Mouse (Mus musculus): ENCODE results near the gene Ccdc177.

Gene Ccdc177

DNA sequence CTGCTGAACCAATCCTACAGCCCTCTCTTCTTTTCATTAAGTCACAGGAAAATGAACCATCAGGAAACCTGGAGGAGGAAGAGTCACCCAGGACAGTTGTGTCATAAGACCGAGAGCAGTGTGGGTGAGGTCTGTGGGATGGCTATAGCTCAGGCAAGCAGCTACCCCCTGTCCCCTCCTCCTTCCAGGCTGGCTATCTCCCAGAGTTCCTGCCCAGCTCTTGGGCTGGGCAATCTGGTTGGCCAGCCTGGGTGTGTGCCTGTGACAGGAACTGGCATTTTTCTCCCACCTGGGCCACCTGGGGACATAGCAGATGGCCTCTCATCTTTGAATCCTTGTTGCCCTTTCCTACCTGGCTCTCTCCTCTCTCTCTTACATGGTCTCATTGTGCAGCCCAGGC is 23.4 kb upstream of the Ccdc177 start:
- peak; percentile 30 for DNase-seq

DNA sequence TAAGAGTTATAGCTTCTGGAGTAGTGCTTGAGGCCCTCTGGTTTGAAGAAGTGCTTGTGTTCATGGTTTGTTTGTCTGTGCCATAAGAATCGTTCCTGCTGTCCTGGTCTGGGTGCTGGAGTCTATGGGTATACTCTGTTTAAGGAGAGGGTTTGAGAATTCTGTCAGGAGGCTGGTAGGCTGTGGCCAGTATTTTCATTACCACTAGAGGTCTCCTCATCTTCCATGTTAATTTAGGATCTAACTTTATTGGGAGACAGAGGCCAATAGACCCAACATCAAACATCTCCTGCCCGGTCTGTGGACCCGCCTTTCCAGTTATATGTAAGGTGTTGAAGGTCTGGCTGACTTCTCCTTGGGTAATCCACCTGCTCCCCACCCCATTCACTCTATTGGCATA is 22.4 kb upstream of the Ccdc177 start:
- no peak for DNase-seq

DNA sequence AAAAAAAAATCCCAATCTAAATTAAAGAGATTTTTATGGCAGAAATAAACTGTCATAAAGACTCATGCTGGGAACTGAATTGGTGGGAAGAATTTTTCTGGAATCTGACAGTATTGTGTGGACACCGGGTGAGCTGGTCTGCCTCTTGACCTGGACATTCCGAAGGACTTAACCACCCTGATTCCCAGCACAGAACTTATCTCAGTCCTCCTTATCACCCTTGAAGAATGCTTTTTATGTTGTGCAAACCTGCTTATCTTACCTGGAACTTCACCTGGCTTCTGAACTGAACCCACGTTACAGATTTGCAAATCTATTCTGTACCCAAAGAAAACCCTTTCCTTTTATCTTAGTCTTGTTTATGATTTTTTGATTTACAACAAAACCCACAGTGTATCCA is 21.7 kb upstream of the Ccdc177 start:
- no peak for DNase-seq

DNA sequence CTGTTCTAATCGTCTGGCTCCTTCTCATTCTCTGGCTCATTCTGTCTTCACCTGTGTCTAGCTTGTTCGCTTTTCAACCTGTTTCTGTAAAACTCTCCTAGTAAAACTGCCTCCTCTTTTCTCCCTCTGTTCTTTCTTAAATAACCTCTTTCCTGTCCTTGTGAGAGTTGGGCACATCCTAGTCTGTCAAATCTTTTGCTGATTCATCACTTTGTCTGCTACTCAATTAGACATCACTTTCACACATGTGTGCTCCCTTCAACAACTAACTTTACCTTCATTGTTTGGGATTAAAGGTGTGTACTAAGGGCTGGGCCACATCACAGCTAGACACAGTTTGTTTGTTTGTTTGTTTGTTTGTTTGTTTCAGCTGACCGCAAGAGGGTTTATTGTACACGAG is 19.3 kb upstream of the Ccdc177 start:
- DNase-seq, result no peak

GRCm38 (mm10) chr12:80778188-80778936 is 17.9 kb upstream of the Ccdc177 start:
- peak; percentile 97 for DNase-seq

DNA sequence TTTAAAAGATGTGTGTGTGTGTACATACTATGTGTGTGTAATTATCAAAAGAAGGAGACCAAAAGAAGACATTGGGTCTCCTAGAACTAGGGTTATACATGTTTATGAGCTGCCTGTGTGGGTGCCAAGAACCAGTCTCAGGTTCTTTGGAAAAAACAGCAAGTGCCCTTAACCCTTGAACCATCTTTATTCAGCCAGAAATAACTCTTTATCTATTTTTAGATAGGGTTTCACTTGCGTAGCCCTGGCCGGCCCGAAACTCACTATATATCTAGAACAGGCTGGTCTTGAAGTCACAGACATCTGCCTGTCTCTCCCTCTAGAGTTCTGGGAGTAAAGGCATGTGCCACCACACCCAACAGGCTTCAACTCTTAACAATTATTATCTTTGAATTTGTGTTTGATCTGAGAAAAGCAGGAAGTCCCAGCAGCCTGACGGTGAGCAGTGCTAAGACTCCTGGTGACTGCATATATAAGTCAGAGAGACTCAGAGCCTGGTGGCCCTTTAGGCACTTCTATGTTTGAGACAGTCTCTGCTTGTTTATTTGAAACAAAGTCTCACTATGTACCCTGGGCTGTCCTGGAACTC is 15.7 kb upstream of the Ccdc177 start:
- peak; percentile 57 for DNase-seq

- DNase-seq, result no peak
These were observed 14.3 kb upstream of the Ccdc177 start for GRCm38 (mm10) chr12:80774786-80775185.

DNA sequence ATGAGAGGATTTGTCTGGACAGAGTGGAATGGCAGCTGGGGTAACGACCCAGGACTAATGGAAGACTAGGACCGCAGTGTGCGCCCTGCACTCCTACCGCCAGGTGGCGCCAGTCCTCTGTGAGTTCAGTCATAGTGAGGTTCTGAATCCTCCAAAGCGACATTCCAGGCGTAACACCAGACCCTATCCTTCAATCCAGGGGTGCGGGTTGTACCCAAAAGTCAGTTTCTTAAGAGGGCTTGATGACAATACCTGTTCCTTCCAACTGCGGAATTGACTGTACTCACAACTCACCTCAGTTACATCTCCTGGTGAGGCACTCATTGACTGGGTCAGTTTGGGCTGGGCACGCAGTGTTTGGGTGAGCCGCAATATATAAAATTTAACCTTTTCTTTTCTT is 9.2 kb upstream of the Ccdc177 start:
- DNase-seq, result peak; percentile 89

- DNase-seq, result no peak
These were observed 3.6 kb upstream of the Ccdc177 start for GRCm38 (mm10) chr12:80764116-80764515.

GRCm38 (mm10) chr12:80762982-80763381 is 2.5 kb upstream of the Ccdc177 start:
- no peak for DNase-seq

DNA sequence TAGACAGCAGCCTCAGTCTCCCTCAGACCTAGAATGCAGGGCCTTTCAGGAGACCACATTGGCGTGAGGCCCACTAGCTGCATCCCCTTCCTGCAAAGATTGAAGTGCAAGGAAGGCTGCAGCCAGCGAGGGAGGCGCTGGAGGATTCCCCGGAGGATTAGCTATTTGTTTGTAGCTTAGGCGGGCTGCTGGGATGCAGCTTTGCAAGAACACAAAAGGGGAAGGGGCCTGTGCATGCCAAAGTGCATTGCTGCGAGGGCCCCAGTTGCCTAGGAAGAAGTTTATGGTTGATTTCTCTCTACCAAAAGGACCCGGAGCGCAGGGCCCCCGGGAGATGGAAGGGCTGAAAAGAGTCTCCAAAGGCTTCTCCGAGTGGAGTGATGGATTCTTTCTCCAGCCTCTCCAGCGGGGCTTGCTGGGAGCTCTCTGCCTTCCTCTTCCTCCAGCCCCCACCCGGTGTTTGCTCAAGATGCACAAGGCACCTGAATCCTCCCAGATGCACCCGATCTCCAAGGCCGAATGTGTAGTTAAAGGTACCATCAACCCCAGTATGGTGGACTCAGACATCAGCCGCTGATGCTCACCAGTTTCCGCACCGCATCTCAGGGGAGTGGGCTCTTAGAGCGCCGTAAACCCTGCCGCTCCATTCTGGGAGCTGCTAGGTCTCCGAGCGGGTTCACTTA is 633 bp downstream of the Ccdc177 start:
- no peak for DNase-seq

GRCm38 (mm10) chr12:80759387-80759712 is 1.1 kb downstream of the Ccdc177 start:
- DNase-seq, result no peak

DNA sequence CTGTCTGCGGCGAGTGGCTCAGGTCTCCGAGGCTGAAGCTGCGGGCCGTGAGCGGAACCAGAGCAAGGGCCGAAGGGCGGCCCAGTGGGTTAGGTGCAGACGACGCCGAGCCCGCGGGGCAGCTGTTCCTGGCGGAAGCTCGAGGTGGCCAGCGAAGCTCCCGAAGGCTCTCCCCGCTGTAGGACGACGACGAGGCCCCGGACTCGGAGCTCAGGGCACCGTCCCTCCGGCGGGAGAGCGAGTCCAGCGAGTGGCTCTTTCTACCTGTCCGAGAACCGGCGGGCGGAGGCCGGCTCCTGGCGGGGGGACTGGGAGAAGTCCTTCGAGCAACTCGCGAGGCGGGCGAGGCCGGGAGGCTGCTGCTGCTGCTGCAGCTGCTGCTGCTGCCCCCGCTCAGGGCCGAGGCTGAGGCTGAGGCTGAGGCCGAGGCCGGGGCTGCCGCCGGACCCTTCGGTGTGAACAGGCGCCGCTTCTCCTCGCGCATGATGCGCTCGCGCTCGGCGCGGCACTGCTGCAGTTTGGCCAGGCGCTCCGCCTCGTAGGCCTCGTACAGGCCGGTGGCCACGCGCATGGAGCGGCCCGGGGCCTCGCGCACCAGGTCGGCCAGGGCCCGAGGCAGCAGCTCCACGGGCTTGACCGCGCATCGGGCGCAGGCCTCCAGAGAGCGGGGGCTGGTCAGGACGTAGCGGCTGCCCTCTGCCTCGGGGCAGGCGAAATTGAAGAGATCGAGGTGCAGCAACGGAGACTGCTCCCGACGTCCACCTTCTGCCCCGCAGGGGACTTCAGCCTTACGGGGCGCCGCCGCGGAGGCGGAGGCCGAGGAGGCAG is 1.7 kb downstream of the Ccdc177 start:
- DNase-seq, result peak; percentile 23

- peak; percentile 49 for DNase-seq
These were observed 2.5 kb downstream of the Ccdc177 start for GRCm38 (mm10) chr12:80757751-80758558.

GRCm38 (mm10) chr12:80751556-80751955 is 8.9 kb downstream of the Ccdc177 start:
- DNase-seq, result no peak

DNA sequence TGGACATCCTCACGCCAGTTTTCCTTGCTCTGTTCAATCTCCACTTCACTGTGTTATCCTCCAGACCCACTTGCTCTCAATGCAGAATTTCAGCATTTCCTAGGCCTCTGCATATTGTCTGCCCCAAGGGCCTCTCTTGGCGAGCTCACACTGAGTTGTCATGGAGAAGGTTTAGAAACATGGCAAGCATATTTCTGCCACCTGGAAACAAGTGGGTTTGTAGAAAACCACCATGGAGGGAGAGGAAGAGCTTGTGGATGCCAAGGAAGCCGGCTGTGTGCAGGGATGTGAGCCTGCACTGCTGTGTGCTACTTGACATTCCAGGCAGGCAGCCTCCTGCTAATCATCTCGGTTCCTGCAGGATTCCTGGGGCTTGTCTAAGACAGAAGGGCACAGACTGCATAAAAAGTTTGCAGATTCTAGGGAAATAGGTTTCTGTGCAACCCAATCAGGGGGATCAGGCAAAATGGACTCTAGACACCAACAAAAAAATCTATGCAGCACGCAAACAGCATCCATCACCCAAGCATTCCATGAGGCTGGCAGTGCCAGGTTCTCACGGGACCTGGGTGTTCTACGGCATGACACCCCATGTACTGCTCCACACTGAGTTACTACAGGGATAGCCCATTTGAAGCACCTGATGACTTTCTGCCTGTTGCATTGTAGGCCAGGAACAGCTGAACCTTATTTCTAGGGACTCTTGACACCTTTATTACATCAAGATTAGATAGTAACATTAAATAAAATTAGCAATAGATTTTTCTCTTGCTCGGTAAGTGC is 14.3 kb downstream of the Ccdc177 start:
- DNase-seq, result no peak

DNA sequence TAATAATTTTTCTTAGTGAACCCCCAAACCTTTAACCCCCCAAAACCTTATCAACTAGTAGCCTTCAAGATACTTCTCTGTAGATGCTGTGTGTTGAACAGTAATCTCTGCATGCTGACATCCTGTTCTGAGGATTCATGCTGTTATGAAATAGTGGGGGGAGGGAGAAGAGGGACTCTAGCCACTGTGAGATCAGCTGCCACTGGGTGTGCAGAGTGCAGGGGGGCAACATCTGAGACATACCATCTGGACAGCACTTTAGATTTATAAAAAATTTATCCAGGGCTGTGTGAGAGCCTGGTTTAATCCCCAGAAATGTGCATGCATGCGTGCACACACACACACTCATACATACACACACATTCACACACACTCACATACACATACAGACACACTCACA is 15.9 kb downstream of the Ccdc177 start:
- DNase-seq, result no peak

DNA sequence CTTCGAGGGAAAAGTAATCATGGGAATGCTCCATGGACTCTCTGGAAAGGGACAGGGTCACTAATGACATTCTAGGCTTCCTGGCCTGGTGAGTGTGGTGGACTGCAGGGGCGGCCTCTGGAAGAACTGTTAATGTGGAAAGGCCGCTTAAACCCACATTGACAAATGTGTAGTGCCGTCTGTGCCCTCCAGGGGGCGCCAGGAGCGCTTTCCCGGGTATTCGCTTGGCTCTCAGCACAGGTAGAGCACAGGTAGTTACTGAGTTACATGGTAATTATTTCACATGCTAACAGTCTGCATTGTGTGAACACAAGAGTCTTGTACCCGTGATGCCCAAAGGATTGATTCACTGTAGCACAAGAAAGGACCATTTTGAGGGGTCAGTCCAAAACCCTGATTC is 21.0 kb downstream of the Ccdc177 start:
- peak; percentile 41 for DNase-seq

DNA sequence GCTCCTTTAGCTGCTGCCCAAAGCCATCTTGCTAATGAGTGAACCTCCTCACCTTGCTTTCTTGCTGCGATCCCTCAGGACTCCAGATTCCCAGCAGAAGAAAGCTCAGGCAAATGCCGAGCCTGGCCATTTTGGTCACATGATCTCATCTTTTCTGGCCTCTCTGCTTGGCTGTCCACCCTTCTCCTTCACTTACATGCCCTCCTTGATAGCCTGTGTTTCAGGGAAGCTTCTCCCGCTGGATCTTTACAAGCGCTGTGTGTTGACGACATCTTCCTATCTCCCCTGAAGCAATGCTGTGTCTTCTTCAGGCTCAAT is 23.2 kb downstream of the Ccdc177 start:
- no peak for DNase-seq

DNA sequence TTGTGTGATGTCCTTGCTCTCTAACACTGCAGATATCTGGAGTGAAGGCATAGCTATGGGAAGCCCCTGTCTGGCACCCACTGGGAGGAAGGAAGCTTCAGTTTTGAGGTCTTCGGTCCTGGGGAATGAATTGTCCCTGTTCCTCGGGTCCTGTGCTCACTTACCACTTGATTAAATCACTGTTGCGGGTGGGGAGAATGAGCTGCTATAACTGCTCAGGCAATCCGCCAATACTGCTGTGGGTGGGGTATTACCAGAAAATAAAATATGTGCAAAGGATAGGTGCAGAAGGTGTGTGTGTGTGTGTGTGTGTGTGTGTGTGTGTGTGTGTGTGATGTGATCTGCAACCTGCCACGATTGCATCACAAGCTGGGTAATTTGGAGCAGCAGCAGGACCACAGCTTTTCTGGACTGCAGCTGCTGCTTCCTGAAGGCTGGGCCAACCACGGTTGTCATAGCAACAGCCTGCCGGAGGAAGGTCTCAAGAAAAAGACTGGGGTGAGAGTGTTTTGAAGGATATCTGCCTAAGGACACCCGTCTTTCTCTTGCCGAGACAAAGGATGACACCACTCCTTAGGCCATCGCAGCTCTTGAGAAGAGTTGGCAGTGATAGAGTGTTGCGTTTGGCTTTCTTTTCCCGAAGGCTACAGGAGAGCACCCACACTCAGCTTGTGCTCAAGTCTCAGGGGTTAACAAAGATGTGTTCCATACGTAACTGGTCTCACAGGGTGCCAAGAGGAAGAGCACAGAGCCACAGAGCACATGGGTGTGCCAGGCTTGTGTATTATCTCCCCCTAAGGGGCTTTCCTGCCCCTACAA is 23.8 kb downstream of the Ccdc177 start:
- peak; percentile 21 for DNase-seq
